Mouse (Mus musculus) brain, embryonic 14.5 days (tissue): ENCODE data around the gene Elovl7.

Experiments
- CTCF ChIP-seq: fragments of 200-500 bp; IDR thresholded peaks from 2 replicates; pipeline ENCODE4 v1.5.1; 2012; ENCODE audit warnings: inconsistent platforms, mild to moderate bottlenecking, moderate library complexity, borderline replicate concordance; ENCODE audit not compliant: insufficient read depth, insufficient read length; ENCODE audit errors: extremely low read depth
- POLR2A ChIP-seq: fragments of 200-500 bp; IDR thresholded peaks from 2 replicates; pipeline ENCODE4 v1.6.1; 2012; ENCODE audit warnings: mild to moderate bottlenecking, inconsistent platforms, borderline replicate concordance; ENCODE audit not compliant: poor library complexity, insufficient read depth, insufficient read length, severe bottlenecking; ENCODE audit errors: extremely low read depth

DNA sequence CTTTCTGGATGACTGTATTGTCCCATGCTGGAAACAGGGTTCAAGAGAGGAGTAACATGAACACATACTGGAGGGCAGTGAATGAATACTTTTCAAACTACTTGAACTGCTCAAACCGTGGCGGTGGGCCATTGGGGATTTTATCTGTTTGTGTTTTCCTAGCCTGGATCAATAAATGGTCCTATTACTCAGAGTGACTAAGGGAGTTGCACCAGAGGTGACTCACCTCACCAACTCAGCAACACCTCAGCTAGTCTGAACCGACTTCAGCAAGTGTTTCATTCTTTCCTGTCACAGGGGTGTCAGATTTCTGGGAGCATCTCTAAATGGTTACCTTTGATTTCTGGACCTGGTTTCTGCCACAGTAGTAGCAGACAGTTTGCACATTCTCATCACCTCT is 15.0 kb downstream of the Elovl7 start:
- TF ChIP-seq POLR2A (no peak), CTCF (no peak)
